Comparison of ENCODE assay signal across 8 mouse cellular contexts in the genomic region with DNA sequence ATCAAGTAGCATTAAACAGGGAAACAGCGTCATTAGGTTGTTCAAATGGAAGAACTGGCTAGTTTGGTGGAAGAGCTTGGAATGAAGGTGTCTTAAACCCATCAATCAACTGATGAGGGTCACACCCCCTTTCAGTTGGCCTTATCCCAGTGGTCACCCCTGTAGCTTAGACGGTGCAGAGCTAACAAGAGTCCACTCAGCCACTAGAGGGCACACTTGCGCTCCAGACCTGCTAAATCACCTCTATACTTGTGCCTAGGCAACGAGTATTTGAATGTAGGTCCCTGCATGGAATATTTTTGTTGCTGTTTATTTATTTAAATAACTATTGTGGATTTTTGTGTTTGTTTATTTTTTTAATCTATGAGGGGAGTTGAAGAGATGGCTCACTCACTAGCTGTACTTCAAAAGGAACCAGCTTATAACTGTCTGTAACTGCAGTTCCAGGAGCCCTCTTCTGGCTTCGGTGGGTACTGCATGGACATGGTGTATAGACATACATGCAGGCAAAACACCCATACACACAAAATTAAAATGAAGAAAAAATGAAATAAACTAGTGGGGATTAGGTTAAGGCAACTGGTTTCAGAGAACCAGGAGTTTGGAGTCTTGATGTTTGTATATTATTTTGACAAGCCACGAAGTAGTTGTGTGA. TPM values are rescaled to one million over a fixed set of nuclear protein-coding genes. Genes with fewer than 3 reads are reported as not detected.
DNase-seq lines count a peak whose midpoint lies in the region; ATAC-seq and TF ChIP-seq lines count a peak whose summit lies in the region.

No protein-coding gene starts in this region.

- TF ChIP-seq POLR2A in ES-Bruce4 (IDR thresholded peaks at IDR 0.05; ENCODE audit: insufficient read depth, low read length), result no peak
- no peak for TF ChIP-seq POLR2A in embryonic fibroblast, embryonic 13.5 days (IDR thresholded peaks at IDR 0.05; ENCODE audit: low read depth, low read length)

- TF ChIP-seq CTCF in ES-Bruce4 (IDR thresholded peaks at IDR 0.05; ENCODE audit: low read depth, low read length), result peak; percentile 75
- peak; percentile 26; the same call in 1 of the 2 replicates for TF ChIP-seq CTCF in embryonic fibroblast, embryonic 13.5 days (IDR thresholded peaks at IDR 0.05; ENCODE audit: borderline replicate concordance, insufficient read depth, low read length)

- no peaks in the 10 kb centered on the region for H3K4me1 ChIP-seq in kidney, embryonic 16.5 days (ENCODE audit: insufficient read depth, low read length)
- H3K4me1 ChIP-seq in ES-Bruce4 (ENCODE audit: control insufficient read depth, insufficient read depth, low read length), result no peaks in the 10 kb centered on the region
- no peaks in the 10 kb centered on the region for H3K4me1 ChIP-seq in embryonic fibroblast, embryonic 13.5 days (ENCODE audit: control insufficient read depth, insufficient read depth, low read length)
- no peaks in the 10 kb centered on the region for H3K4me1 ChIP-seq in liver, embryonic 13.5 days (replicated peaks)

- no peak overlapping the region for H3K4me3 ChIP-seq in kidney, embryonic 16.5 days (ENCODE audit: low read length)
- no peak overlapping the region for H3K4me3 ChIP-seq in ES-Bruce4 (ENCODE audit: low read depth, low read length)
- H3K4me3 ChIP-seq in embryonic fibroblast, embryonic 13.5 days (ENCODE audit: insufficient read depth, low read length), result no peak overlapping the region
- no peak overlapping the region for H3K4me3 ChIP-seq in liver, embryonic 13.5 days (replicated peaks)

- H3K9ac ChIP-seq in kidney, embryonic 16.5 days (replicated peaks; ENCODE audit: low read length), result no peak overlapping the region
- no peak overlapping the region for H3K9ac ChIP-seq in ES-Bruce4 (ENCODE audit: low read depth, poor library complexity, severe bottlenecking)
- no peak overlapping the region for H3K9ac ChIP-seq in liver, embryonic 13.5 days

- H3K4me2 ChIP-seq in kidney, embryonic 16.5 days (replicated peaks; ENCODE audit: low read depth, low read length), result no peak overlapping the region
- no peak overlapping the region for H3K4me2 ChIP-seq in liver, embryonic 13.5 days

- peaks cover 34% of the 10 kb centered on the region for H3K36me3 ChIP-seq in kidney, embryonic 16.5 days (ENCODE audit: insufficient read depth, low read length)
- no peaks in the 10 kb centered on the region for H3K36me3 ChIP-seq in ES-Bruce4 (ENCODE audit: control insufficient read depth, insufficient read depth, low read length, poor library complexity, severe bottlenecking)
- no peaks in the 10 kb centered on the region for H3K36me3 ChIP-seq in liver, embryonic 13.5 days

- WGBS in kidney, embryonic 16.5 days, result 77% methylated on average over 6 of the region's 6 CpGs
- 53% methylated on average over 6 of the region's 6 CpGs for WGBS in liver, embryonic 13.5 days (ENCODE audit: insufficient replicate concordance)

- no peak overlapping the region for H3K27ac ChIP-seq in kidney, embryonic 16.5 days (ENCODE audit: low read length)
- no peak overlapping the region for H3K27ac ChIP-seq in ES-Bruce4 (ENCODE audit: insufficient read depth, low read length)
- H3K27ac ChIP-seq in embryonic fibroblast, embryonic 13.5 days (ENCODE audit: insufficient read depth, low read length), result no peak overlapping the region
- no peak overlapping the region for H3K27ac ChIP-seq in liver, embryonic 13.5 days

- TF ChIP-seq EP300 in ES-Bruce4 (IDR thresholded peaks at IDR 0.05; ENCODE audit: insufficient read depth, low read depth, low read length), result no peak

- H3K27me3 ChIP-seq in kidney, embryonic 16.5 days (ENCODE audit: insufficient read depth, low read length), result no peaks in the 10 kb centered on the region
- H3K27me3 ChIP-seq in ES-Bruce4 (ENCODE audit: control insufficient read depth, insufficient read depth, low read length, poor library complexity, severe bottlenecking), result no peaks in the 10 kb centered on the region
- no peaks in the 10 kb centered on the region for H3K27me3 ChIP-seq in liver, embryonic 13.5 days

- no peak for ATAC-seq in kidney, embryonic 16.5 days (ENCODE audit: low FRiP score, low TSS enrichment)
- no peak for ATAC-seq in liver, embryonic 13.5 days (ENCODE audit: low read depth)
- ATAC-seq in monocyte, adult 5-6 weeks (replicated peaks; ENCODE audit: insufficient number of reproducible peaks, low FRiP score, low TSS enrichment, poor library complexity, severe bottlenecking), result no peak

- peak; percentile 30 for DNase-seq in kidney, adult 11 months
- DNase-seq in adrenal gland, postnatal 10 days, result peak; percentile 70
- DNase-seq in liver, embryonic 13.5 days, result peak; percentile 11
- DNase-seq in right cerebral cortex, postnatal 10 days (ENCODE audit: low spot score in 2 of 2), result peak; percentile 70 to 80

- peaks cover 9% of the 10 kb centered on the region; the same call in 1 of the 2 replicates for H3K9me3 ChIP-seq in kidney, embryonic 16.5 days (ENCODE audit: low read length)
- peaks cover 5% of the 10 kb centered on the region; the same call in 1 of the 2 replicates for H3K9me3 ChIP-seq in ES-Bruce4 (replicated peaks; ENCODE audit: control insufficient read depth, insufficient read depth, low read length, poor library complexity, severe bottlenecking)
- H3K9me3 ChIP-seq in liver, embryonic 13.5 days (replicated peaks), result no peaks in the 10 kb centered on the region

RNA-seq across cellular contexts. Expression of a gene that starts 52.2 kb away (rescaled TPM):
- 202 and 212 TPM in 2 replicates for polyA plus RNA-seq in kidney, embryonic 16.5 days (2015; fragmentation: Nextera tagmentation; extraction: Ambion mirVana)
- 48.1 and 51.7 TPM in 2 replicates for polyA plus RNA-seq in ES-Bruce4 (2011; ENCODE audit: insufficient read depth, insufficient read length, low read depth, missing spikeins)
- 10 to 100 TPM; 44.1 to 46.3 TPM for total RNA-seq in adrenal gland, postnatal 10 days (2021)
- polyA plus RNA-seq in embryonic fibroblast, embryonic 13.5 days (2011; ENCODE audit: insufficient read length, low read depth, missing spikeins), result 46.2 and 92.8 TPM in 2 replicates
- 10.4 and 11.6 TPM in 2 replicates for polyA plus RNA-seq in liver, embryonic 13.5 days (2015; fragmentation: Nextera tagmentation; extraction: Ambion mirVana)
- not detected in 3 replicates for total RNA-seq in monocyte, adult 5-6 weeks (2017)

Comparison
In these comparisons a context has a peak if more than half of its experiments do, and no peak if none do; other contexts are left out.
1. DNase-seq: peak in every context shown above with its lines; median percentile 75 in right cerebral cortex, postnatal 10 days; 70 in adrenal gland, postnatal 10 days; 30 in kidney, adult 11 months; 11 in liver, embryonic 13.5 days.